Mouse (Mus musculus) hematopoietic multipotent progenitor cell, adult 10-12 weeks (in vitro differentiated cells): ENCODE results near the gene Zdhhc22. TPM values are rescaled to one million over a fixed set of nuclear protein-coding genes. Genes with fewer than 3 reads are reported as not detected.

Source experiments
- polyA plus RNA-seq: library from polyadenylated mRNA; stranded (reverse); fragments of >175 nt; gene quantifications from 2 replicates; pipeline ENCODE4 v1.2.3, GENCODE M21; 2012; ENCODE audit warnings: low replicate concordance

Gene Zdhhc22
- not detected in 2 replicates for polyA plus RNA-seq

DNA sequence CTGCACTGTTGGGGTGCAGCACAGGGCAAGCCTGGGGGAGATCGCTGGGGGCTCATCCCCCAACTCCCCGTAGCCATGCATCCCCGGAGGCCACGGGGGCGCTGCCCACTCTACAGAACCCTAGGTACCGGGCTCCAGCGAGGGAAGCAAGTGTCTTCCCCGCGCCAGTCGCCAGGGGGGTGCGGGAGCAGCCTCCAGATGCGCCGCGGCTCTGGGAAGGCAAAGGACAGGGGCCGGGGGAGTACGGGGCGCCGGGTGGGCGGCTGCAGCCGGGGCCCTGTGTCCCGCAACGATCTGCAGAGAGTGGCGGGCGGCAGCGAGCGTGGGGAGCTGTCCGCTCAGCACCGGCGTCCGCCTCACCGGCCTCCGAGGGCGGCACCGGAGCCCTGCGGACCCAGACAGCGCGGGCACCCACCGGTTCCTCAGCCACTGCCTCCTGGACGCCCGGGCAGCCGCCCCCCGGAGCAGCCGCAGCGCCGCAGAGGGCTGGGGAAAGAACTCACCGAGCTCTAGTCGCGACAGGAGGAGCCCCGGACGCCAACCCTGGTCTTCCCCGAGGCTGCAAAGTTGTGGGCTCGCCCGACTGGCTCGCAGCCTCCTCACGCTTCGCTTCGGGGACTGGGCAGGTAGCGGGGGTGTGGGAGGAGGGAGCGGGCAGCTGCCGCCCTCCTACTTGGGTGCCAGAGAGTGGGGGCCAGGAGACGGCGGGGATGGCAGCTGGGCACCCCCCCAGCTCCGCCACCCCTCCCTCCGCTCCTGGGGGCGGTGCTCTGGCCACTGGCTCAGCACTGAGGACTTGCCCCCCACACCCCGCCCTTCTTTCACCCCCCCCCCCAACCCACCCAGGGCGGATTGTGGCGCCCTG lies at the start of gene Zdhhc22:
Gene Zdhhc22, minus strand, starts transcription at position 541 of the 865 bp plus-strand sequence.

DNA sequence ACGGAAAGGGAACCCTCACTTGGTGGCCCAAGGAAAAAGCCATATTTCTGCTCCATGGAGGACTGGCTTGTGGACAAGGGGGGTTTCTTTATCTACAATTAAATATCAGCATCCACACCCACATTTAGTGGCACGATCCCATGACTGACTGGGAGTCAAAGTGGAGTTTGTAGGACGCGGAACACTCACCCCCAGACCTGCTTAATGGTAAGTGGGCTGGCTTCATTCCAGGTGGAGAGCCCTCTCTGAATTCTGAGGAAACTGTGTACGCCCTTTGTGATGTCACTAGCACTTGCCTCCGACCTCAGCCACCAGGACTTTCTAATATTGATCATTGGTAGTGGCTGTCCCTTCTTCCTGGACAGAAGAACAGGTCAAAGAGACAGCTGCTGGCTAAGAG lies 30.8 kb upstream of the Zdhhc22 start, which contains the start of gene Tmem63c:
Gene Tmem63c, plus strand, starts transcription at position 301 of the 400 bp plus-strand sequence.

GRCm38 (mm10) chr12:86946862-86947574 lies 43.2 kb downstream of the Zdhhc22 start, which contains the start of gene Cipc:
Gene Cipc, plus strand, starts transcription at chr12:86947043.

Other genes starting within 250 kb of the Zdhhc22 start
- gene Irf2bpl, start 105.6 kb downstream of the Zdhhc22 start, polyA plus RNA-seq: 83.0 and 208 TPM in 2 replicates
- gene Cipc, start 43.4 kb downstream of the Zdhhc22 start, polyA plus RNA-seq: 16.4 and 33.0 TPM in 2 replicates
- gene Tmem63c, start 30.9 kb upstream of the Zdhhc22 start, polyA plus RNA-seq: 0.03 and 0.06 TPM in 2 replicates
- gene Ngb, start 112.1 kb upstream of the Zdhhc22 start, polyA plus RNA-seq: 0.11 and 0.14 TPM in 2 replicates
- gene Gstz1, start 156.7 kb upstream of the Zdhhc22 start, polyA plus RNA-seq: 1.5 and 3.1 TPM in 2 replicates
- 2.8 and 3.5 TPM in 2 replicates for gene Pomt2, start 157.5 kb upstream of the Zdhhc22 start, polyA plus RNA-seq
- 0.34 and 0.55 TPM in 2 replicates for gene Samd15, start 209.3 kb upstream of the Zdhhc22 start, polyA plus RNA-seq
- gene Tmed8, start 210.0 kb upstream of the Zdhhc22 start, polyA plus RNA-seq: 5.2 and 5.5 TPM in 2 replicates
- 0.21 and 0.91 TPM in 2 replicates for gene Noxred1, start 248.3 kb upstream of the Zdhhc22 start, polyA plus RNA-seq